In genomic region chr17:12094827-12095590, GRCm38 (mm10) we compare ENCODE assay signal across 11 mouse cellular contexts. TPM values are rescaled to one million over a fixed set of nuclear protein-coding genes. Genes with fewer than 3 reads are reported as not detected.
A peak's percentile ranks its signal among the peaks of the same experiment; 100 is the strongest.
DNase-seq lines count a peak whose midpoint lies in the region; ATAC-seq and TF ChIP-seq lines count a peak whose summit lies in the region.
"Had no signal": no experiment of that assay in that cellular context is flagged by ENCODE, and none has a peak within 500 bp of the region (broad histone marks: within the 10 kb centered on the region; RNA-seq: fewer than 3 reads in every experiment).

No protein-coding gene starts in this region.

- no peak for TF ChIP-seq EP300 in stomach, postnatal 0 days (optimal IDR thresholded peaks at IDR 0.05)

- DNase-seq in adrenal gland, adult (ENCODE audit: inconsistent age in 2 of 2, low spot score in 1 of 2) = peak; percentile 86 to 90
- no peak for DNase-seq in adrenal gland, postnatal 4 days (ENCODE audit: low spot score in 2 of 2)
- peak; percentile 45 for DNase-seq in testis, postnatal 14 days (ENCODE audit: low spot score)
- no peak for DNase-seq in testis, postnatal 10 days (ENCODE audit: low spot score)
- DNase-seq in lung, adult 2 months = peak; percentile 36
- peak; percentile 26 for DNase-seq in stomach, postnatal 0 days (ENCODE audit: low spot score)
- no peak for DNase-seq in ovary, postnatal 14 days (ENCODE audit: low spot score)
- no peak for DNase-seq in thymus, adult 18-20 months
- DNase-seq: cerebellum, adult 8-10 months; kidney, adult 18-20 months had no signal

- ATAC-seq in stomach, postnatal 0 days (ENCODE audit: low FRiP score, low TSS enrichment) = peak; percentile 89

- no peak overlapping the region for H3K4me3 ChIP-seq in lung, adult 2 months (replicated peaks; ENCODE audit: extremely low read depth, low read depth, low read length)
- no peak overlapping the region for H3K4me3 ChIP-seq in stomach, postnatal 0 days (ENCODE audit: low read depth, low read length)
- H3K4me3 ChIP-seq: heart, embryonic 15.5 days had no signal

- H3K9me3 ChIP-seq in stomach, postnatal 0 days (ENCODE audit: control insufficient read depth, low read length) = no peaks in the 10 kb centered on the region
- H3K9me3 ChIP-seq: heart, embryonic 15.5 days had no signal

- TF ChIP-seq CTCF in lung, adult 2 months (IDR thresholded peaks at IDR 0.05; ENCODE audit: insufficient read depth, low read length) = no peak
- TF ChIP-seq CTCF in stomach, postnatal 0 days (IDR thresholded peaks at IDR 0.05; ENCODE audit: low read depth) = no peak

- peak overlapping the region; percentile 79 for H3K27ac ChIP-seq in stomach, postnatal 0 days (replicated peaks)
- H3K27ac ChIP-seq: heart, embryonic 15.5 days had no signal

- H3K9ac ChIP-seq in stomach, postnatal 0 days (ENCODE audit: low read length) = no peak overlapping the region
- H3K9ac ChIP-seq: heart, embryonic 15.5 days had no signal

- WGBS in lung, adult 2 months = 58% methylated on average over 9 of the region's 9 CpGs
- 50% methylated on average over 9 of the region's 9 CpGs for WGBS in stomach, postnatal 0 days

- H3K4me1 ChIP-seq in lung, adult 2 months (ENCODE audit: control insufficient read depth, insufficient read depth, low read length) = peaks cover 4% of the 10 kb centered on the region; the same call in 1 of the 2 replicates
- no peaks in the 10 kb centered on the region for H3K4me1 ChIP-seq in stomach, postnatal 0 days (replicated peaks; ENCODE audit: control insufficient read depth, insufficient read depth)
- H3K4me1 ChIP-seq: heart, embryonic 15.5 days had no signal

- H3K36me3 ChIP-seq in stomach, postnatal 0 days (ENCODE audit: control insufficient read depth, insufficient read depth, low read length) = no peaks in the 10 kb centered on the region
- H3K36me3 ChIP-seq: heart, embryonic 15.5 days had no signal

- no peak overlapping the region for H3K4me2 ChIP-seq in stomach, postnatal 0 days (replicated peaks; ENCODE audit: low read depth)
- H3K4me2 ChIP-seq: heart, embryonic 15.5 days had no signal

- no peaks in the 10 kb centered on the region for H3K27me3 ChIP-seq in stomach, postnatal 0 days (ENCODE audit: control insufficient read depth, insufficient read depth, low read length)
- H3K27me3 ChIP-seq: heart, embryonic 15.5 days had no signal

- TF ChIP-seq POLR2A in lung, adult 2 months (IDR thresholded peaks at IDR 0.05; ENCODE audit: borderline replicate concordance, extremely low read depth, low read depth, low read length) = no peak

RNA-seq across cellular contexts. Expression of gene Agpat4, which starts 23.5 kb away (rescaled TPM):
- 10 to 100 TPM; 26.0 to 26.4 TPM for total RNA-seq in adrenal gland, postnatal 4 days (2021)
- 40.1 and 50.7 TPM in 2 replicates for polyA plus RNA-seq in lung, adult 2 months (2012; rRNA removed)
- 18.7 and 19.5 TPM in 2 replicates for polyA plus RNA-seq in stomach, postnatal 0 days (2015; fragmentation: Nextera tagmentation; extraction: Ambion mirVana)

Comparison
In these comparisons a context has a peak if more than half of its experiments do, and no peak if none do; other contexts are left out.
1. DNase-seq: peak in adrenal gland, adult (2 of 2), testis, postnatal 14 days (single experiment), lung, adult 2 months (single experiment) and stomach, postnatal 0 days (single experiment); none in adrenal gland, postnatal 4 days (0 of 2), testis, postnatal 10 days (single experiment), ovary, postnatal 14 days (single experiment) and thymus, adult 18-20 months (0 of 2).